Mouse (Mus musculus) heart, postnatal 4 days (tissue): ENCODE data around the gene Ucp3. TPM values are rescaled to one million over a fixed set of nuclear protein-coding genes. Genes with fewer than 3 reads are reported as not detected.

Experiments
- DNase-seq: peaks from one replicate; pipeline ENCODE4 v3.0.0; 2021
- total RNA-seq, 2 experiments: library from RNA; stranded (reverse); gene quantifications; 2 replicates each; pipeline ENCODE4 v1.2.3; 2021

Ucp3 gene
- total RNA-seq, 2 experiments from 2014 or later = 15.2 to 16.5 TPM

DNA sequence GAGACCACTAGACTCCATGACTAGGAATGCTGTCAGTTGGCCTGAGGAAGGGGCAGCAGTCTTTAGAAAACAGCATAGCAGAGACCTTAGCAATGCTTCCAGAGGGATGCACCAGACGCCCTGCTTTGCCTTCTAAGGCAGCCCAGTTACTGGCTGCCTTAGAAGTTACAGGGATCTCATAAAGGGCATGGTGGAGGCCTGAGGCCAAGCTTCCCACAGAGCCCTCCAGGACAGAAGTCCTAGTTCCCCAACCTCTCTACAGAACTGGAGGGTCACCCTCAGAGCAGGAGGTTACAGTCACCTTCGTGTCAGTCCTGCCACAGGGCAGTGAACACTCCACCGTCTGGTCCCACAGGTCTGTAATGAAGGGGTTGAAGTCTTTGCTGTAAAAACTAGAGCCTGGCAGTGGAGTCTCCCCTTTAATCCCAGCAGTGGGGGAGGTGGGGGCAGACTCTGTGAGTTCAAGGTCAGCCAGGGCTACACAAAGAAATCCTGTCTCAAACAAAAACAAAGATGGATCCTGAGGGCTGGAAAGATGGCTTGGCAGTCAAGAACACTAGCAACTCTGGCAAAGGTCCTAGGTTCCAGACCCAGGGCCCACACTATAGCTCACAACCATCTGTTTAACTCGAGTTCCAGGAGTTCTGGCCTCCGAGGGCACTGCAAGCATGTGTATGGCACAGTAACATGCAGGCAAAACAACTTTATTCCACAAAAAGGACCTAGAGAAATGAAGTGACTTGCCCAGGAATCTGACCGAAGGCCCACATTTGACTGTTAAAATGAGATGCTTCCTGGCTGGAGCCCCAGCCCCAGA, 28.4 kb downstream of the Ucp3 start:
- no peak for DNase-seq

DNA sequence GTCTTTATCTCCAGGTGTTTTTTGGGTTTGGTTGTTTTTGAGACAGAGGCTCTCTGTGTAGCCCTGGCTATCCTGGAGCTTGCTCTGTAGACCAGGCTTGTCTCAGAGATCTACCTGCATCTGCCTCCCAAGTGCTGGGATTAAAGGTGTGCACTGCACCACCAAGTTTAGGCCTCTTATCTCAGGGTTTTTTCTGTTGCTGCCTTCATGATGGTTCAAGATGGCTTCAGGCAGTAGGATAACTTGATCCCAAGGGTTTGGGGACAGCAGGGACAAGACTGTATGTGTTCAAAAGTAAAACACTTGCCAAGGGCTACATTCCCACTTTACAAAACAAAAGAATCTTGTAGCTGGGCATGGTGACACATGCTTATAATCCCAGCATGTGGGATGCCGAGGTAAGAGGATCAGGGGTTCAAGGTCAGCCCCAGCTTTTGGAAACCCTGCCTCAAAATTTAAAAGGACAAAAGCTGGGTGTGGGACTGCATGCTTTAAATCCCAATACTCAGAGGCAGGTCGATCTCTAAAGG, 29.1 kb downstream of the Ucp3 start:
- DNase-seq = no peak

DNA sequence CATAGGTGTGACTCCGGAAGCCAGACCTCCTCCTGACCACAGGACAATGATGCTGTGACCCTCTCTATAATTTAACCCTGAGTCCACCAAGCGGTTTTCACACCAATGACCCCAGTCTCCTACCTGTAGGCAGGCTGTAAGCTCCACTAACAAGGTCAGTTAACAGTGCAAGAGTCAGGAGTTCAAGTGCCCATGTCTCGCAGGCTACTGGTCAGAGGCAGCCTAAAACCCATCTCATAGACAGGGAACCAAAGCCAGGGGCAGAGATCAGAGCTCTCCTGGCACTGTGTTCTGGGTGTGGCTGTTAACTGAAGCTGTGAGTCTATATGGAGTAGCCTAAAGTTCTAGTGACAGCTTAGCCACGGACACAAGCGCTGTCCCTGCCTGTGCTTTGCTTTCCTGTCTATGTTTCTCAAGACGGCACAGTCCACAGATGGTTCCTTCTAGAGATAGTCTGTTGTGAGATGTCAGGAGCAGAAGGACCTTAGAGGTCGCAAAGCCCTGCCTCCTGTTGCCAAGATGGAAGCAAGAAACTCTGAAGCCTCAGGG, 29.7 kb downstream of the Ucp3 start:
- no peak for DNase-seq

DNA sequence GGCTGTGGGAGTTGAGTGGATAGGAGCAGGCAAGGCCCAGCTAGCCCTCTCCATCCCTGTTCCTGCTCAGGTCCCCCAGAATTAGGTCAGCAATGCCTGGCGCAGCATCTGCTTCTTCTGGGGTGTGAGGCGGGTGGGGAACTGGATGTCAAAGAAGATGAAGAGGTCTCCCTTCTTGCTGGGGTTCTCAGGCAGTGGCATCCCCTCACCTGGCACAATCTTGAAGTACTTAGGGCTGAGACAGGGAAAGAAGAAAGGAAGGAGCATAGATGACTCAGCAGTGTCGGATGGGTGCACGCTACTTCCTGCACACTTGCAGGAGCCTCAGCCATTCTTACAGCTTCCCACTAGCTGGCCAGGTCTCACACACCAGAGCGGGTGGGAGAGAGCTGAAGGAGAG, 30.3 kb downstream of the Ucp3 start:
- DNase-seq = no peak

DNA sequence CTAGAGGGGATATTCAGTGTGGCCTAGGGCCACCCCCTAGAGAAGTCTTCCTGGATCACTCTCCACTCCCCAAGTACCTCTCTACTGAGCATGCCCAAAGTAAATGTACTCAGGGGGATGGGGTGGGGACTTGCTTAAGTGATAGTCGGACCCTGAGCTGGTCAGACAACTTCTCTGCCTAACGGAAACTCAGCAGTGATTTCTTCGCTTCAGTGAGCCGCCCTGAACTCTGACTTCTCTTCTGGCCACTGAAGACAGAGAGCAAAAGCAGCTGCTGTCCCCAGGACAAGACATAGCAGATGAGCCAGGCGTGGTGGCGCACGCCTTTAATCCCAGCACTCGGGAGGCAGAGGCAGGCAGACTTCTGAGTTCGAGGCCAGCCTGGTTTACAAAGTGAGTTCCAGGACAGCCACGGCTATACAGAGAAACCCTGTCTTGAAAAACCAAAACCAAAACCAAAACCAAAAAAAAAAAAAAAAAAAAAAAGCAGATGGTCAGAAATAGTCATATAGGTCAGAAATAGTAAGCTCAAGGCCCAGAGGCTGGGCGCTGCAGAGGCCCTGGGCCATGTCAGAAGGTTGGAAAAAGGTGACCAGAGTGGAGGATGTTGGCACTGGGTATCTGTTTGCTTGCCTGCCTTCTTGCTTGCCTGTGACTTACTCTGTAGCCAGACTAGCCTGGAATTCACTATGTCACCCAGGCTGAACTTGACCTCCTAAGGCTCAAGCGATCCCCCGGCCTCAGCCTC, 32.1 kb downstream of the Ucp3 start:
- DNase-seq = no peak

DNA sequence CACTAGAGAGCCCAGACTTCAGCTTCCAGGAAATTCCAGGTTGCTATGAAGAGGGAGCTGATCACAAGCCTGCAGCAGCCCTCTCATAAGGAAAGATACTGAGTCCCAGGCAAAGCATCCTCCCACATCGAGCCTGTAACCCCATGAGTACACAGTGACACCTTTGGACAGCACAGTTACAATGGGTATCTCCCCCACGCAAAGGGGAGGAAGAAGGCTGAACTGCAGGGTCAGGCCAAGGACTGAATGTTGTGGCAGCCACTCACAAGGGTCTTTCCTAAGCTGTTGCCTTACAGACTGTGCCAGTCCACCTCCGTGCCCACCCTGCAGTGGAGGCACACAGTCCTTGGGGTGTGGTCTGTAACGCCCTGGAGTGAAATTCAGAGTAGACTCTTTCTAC, 33.7 kb downstream of the Ucp3 start:
- DNase-seq = no peak

DNA sequence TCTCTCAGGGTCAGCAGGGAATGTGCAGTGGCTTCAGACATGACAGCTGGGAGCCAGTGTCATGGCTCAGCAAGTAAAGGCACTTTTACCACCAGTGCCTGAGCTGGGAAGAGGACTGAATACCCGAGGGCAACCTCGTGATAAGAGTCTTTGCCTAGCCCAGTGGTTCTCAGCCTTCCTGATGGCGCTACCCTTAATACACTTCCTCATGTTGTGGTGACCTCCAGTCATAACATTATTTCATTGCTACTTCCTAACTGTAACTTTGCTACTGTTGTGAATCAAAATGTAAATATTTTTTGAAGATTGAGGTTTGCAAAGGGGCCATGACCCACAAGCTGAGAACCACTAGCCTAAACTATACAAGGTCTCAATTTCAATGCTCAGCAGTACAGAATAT, 35.9 kb downstream of the Ucp3 start:
- no peak for DNase-seq

DNA sequence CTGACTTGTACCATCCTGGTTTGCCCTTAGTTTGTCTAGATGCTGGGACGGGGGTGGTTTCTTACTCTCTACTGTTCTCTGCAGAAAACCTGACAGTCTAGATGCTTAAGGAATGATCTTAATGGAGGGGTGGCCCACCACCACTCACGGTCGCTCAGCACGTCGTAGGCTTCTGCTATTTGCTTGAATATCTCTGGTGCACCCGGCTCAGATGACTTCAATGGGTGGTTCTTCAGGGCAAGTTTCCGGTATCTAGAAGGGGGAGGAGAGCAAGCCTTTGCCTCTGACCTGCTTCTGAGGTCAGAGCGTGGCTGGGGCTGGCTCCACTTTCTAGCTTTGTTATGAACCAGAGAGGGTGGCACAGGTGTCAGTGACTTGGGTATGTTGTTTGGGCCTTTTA, 38.8 kb downstream of the Ucp3 start:
- DNase-seq = no peak

DNA sequence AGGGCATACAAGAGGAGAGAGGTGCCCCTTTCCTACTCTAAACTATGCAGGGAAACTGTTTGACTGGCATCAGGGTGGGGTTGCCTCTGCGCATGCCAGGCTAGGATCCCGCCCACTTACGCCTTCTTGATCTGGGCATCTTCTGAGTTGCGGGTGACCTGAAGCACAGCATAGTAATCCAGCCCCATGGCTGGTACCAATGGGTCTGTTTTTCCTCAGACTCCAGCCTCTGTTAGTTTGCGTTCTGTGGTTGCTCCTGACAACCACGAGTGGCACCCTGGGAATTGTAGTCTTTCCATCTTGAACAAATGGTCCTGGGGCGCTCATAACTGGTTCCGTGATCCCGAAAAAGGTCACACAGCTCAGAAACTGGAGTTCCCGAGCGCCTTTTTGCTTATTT, 41.8 kb downstream of the Ucp3 start, which contains the start of gene Dnajb13:
Gene Dnajb13, minus strand, starts transcription at position 388 of the 400 bp plus-strand sequence.
- DNase-seq = no peak

DNA sequence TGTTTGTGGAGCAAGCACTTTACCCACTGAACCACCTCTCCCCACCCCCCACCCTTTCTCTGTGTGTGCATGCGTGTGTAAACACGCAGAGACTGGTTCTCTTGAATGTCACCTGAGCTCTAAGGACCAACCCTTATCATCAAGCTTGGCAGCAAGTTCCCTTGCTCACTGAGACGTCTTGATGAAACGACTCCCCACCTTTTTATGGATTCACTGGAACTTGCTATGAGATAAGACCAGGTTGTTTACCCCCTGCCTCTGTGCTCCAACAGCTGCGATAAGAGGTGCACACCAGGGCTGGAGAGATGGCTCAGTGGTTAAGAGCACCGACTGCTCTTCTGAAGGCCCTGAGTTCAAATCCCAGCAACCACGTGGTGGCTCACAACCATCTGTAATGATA, 47.4 kb downstream of the Ucp3 start:
- DNase-seq = no peak

DNA sequence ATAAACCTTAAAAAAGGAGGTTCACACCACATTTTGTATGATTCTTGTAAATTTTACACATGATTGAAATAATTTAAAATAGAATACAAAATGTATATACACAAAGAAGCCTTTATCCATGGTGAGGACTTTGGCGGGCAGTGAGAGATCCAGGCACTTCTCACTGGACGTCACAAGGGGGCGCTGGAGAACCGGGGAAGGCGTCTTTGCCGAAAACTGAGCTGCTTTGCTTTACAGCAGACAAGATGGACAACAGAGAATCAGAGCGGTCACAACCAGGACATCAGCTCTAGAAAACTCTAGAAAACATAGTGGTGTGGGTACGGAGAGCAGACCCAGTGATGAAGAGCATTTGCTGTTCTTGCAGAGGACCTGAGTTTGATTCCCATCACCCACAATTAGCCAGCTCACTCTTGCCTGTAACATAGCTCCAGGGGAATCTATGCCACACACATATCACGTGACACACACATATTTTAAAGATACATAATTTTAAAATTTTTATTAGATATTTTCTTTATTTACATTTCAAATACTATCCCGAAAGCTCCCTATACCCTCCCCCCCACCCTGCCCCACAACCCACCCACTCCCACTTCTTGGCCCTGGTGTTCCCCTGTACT, 48.0 kb downstream of the Ucp3 start:
- peak; percentile 92 for DNase-seq

DNA sequence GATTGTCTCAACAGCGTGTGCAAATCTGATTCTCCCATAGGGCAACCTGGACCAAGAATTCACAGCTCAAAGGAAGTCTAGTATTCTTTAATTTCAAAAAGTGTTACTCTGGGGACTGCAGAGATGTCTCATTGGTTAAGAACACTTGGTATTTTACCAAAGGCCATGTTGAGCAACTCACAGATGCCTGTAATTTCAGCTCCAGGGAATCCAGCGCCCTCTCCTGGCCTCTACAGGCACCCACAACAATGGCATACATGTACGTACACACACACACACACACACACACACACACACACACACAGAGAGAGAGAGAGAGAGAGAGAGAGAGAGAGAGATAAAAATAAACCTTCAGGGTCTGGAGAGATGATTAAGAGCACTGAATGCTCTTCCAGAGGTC, 49.4 kb downstream of the Ucp3 start:
- DNase-seq = no peak

DNA sequence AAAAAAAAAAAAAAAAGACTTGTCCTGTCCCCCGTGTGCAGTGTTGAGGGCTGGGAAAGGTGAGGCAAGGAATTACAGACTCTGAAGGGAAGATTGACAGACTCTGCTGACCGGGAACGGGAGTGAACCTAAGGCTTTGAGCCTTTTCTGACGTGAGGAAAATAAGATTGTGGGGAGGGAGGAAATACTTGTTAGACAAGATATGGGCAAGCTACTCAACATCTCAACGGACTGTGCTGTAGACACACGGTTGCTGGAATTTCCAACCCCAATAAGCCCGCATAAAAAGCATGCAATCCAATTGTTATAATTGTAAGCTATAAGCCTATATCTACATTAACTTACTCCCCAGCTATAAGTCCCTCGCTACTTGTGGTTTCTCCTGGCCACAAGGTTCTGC, 51.9 kb downstream of the Ucp3 start:
- DNase-seq = no peak

DNA sequence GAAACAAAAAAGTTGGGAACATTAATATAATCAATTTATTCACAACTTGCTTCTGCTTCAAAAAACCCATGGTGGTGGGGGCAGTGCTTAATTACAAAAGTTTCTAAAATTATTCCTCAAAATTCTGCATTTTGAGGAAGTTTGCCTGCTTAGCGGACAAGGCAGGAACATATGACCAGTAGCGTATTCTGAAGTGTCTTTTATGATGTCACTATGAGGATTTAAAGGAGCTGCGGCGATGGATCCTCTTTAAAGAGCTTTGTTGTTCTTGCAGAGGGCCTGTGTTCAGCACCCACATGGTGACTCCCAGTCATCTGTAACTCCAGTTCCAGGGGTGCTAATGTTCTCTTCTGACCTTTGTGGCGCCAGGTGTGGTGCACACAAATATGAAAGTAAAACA, 58.0 kb downstream of the Ucp3 start:
- no peak for DNase-seq

DNA sequence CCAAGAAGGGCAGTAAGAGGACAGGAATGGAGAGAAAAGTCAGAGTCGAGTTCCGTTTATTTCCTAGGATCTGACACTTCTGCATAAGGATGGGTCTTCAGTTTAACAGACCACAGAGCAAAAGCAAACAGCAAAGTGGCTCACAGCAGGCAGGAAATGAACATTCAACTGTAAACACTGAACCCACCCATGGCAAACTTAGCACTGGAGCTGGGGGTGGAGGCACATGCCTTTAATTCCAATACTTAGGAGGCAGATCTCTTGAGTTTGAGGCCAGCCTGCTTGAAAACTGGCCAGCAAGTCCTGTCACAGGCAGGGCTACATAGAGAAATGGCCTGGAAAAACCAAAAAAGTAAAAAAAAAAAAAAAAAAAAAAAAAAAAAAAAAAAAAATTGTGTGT, 60.7 kb downstream of the Ucp3 start:
- DNase-seq = no peak

DNA sequence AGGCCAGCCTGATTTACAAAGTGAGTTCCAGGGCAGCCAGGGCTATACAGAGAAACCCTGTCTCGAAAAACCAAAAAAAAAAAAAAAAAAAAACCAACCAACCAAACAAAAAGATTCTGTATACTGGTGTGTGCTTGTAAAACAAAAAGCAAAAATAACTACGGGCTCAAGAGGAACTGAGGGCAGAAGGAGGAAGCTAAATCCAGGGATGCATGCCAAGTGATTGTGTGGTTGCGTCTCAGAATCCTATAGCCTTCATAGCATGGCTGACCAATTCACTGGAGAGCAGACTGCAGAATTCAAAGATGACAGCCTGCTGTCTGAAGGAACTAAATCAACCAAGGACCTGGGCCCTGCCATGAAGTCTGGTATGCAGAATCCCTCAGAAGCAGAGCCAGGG, 61.4 kb downstream of the Ucp3 start:
- no peak for DNase-seq

DNA sequence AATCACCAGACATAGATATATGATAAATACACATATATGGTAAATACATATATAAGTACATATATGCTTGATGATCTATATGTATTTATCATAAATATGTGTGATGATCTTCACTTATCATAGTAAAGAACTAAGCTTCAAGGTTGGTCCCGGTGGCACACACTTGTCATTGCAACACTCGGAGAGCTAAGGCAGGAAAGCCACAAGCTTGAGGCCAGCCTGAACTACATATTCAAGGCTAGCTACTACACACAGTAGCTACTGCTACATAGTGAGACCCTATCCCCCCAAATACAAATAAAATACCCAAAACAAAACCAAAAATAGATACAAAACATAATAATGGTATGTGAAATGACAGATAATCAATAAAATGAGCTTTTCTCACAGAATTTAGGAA, 63.0 kb downstream of the Ucp3 start:
- DNase-seq = no peak

Other genes starting within 250 kb of the Ucp3 start
- 1 to 10 TPM; 5.6 to 6.1 TPM for gene Pgm2l1, start 245.6 kb upstream of the Ucp3 start, total RNA-seq
- gene P4ha3, start 187.5 kb upstream of the Ucp3 start, total RNA-seq = 10 to 100 TPM; 10.5 to 11.1 TPM
- 10 to 100 TPM; 11.5 to 15.0 TPM for gene C2cd3, start 100.8 kb upstream of the Ucp3 start, total RNA-seq
- 10 to 100 TPM; 50.7 to 56.0 TPM for gene Ppme1, start 100.7 kb upstream of the Ucp3 start, total RNA-seq
- 100 to 1,000 TPM; 338 to 355 TPM for gene Ucp2, start 20.3 kb downstream of the Ucp3 start, total RNA-seq
- gene Dnajb13, start 42.0 kb downstream of the Ucp3 start, total RNA-seq = not detected
- gene Coa4, start 64.1 kb downstream of the Ucp3 start, total RNA-seq = 10 to 100 TPM in 1 of 2 experiments, 1 to 10 TPM in 1; 9.7 to 10.6 TPM
- gene Rab6a, start 134.4 kb downstream of the Ucp3 start, total RNA-seq = 10 to 100 TPM; 84.1 to 84.7 TPM
- 10 to 100 TPM; 74.9 to 78.5 TPM for gene Mrpl48, start 135.3 kb downstream of the Ucp3 start, total RNA-seq
- 1 to 10 TPM in 1 of 2 experiments, under 1 TPM in 1; 0.65 to 1.5 TPM for gene Plekhb1, start 189.4 kb downstream of the Ucp3 start, total RNA-seq
- 10 to 100 TPM; 55.1 to 58.6 TPM for gene Fam168a, start 233.6 kb downstream of the Ucp3 start, total RNA-seq